Mouse (Mus musculus) myocyte (in vitro differentiated cells): ENCODE measurements around the gene Gucy2c.

Experiments
- E2F4 ChIP-seq: IDR thresholded peaks from one replicate; pipeline ENCODE4 v1.6.1; 2011; ENCODE audit warnings: mild to moderate bottlenecking, control low read depth, moderate library complexity; ENCODE audit not compliant: insufficient read depth
- MAX ChIP-seq: IDR thresholded peaks from one replicate; pipeline ENCODE4 v1.6.1; 2011; ENCODE audit warnings: low read depth, mild to moderate bottlenecking, control low read depth
- MYOG ChIP-seq, 3 experiments: IDR thresholded peaks; one replicate each; pipeline ENCODE4 v1.6.1; 2011; ENCODE audit warnings: control low read depth in 2 of 3, low read depth in 2 of 3, mild to moderate bottlenecking in 2 of 3; ENCODE audit not compliant: insufficient read length in 2 of 3, control insufficient read depth in 1 of 3, insufficient read depth in 1 of 3
- POLR2A ChIP-seq: IDR thresholded peaks from one replicate; pipeline ENCODE4 v1.6.1; 2011; ENCODE audit warnings: low read depth, mild to moderate bottlenecking, control low read depth, moderate library complexity; ENCODE audit not compliant: insufficient read length
- USF1 ChIP-seq: IDR thresholded peaks from one replicate; pipeline ENCODE4 v1.6.1; 2011; ENCODE audit warnings: low read depth, mild to moderate bottlenecking, control low read depth, moderate library complexity

GRCm38 (mm10) chr6:136715881-136716431 is 65.6 kb downstream of the Gucy2c start:
- TF ChIP-seq MYOG (IDR thresholded peaks at IDR 0.05; ENCODE audit: control insufficient read depth in 1 of 3, insufficient read depth in 1 of 3, insufficient read length in 2 of 3, low read depth in 2 of 3), result no peak
- TF ChIP-seq POLR2A, result no peak
- no peak for TF ChIP-seq USF1
- TF ChIP-seq MAX, result no peak
- TF ChIP-seq E2F4, result no peak
